Mouse (Mus musculus) midbrain, embryonic 10.5 days (tissue): ENCODE results near the gene Fam53a. TPM values are rescaled to one million over a fixed set of nuclear protein-coding genes. Genes with fewer than 3 reads are reported as not detected.

Experiments
- DNase-seq: peaks from one replicate; pipeline ENCODE4 v3.0.0-alpha.2; 2017; ENCODE audit warnings: low spot score
- H3K27ac ChIP-seq: fragments of 300-500 bp; sonication (generic); replicated peaks from 2 replicates; pipeline ENCODE4 v1.5.1; 2016; ENCODE audit warnings: mild to moderate bottlenecking
- H3K27me3 ChIP-seq: fragments of 300-500 bp; sonication (generic); 2 replicates; pipeline ENCODE4 v1.6.1; 2016; ENCODE audit warnings: low read depth, mild to moderate bottlenecking; ENCODE audit not compliant: poor library complexity, severe bottlenecking
- H3K36me3 ChIP-seq: fragments of 300-500 bp; sonication (generic); 2 replicates; pipeline ENCODE4 v1.6.1; 2016; ENCODE audit warnings: mild to moderate bottlenecking, moderate library complexity
- H3K4me1 ChIP-seq: fragments of 300-500 bp; sonication (generic); 2 replicates; pipeline ENCODE4 v1.6.1; 2016
- H3K4me3 ChIP-seq: fragments of 300-500 bp; sonication (generic); 2 replicates; pipeline ENCODE4 v1.5.1; 2016; ENCODE audit warnings: mild to moderate bottlenecking, moderate library complexity
- H3K9me3 ChIP-seq: fragments of 300-500 bp; sonication (generic); replicated peaks from 2 replicates; pipeline ENCODE4 v1.6.1; 2016; ENCODE audit warnings: mild to moderate bottlenecking
- WGBS: fragments of 180-500 bp; shearing (Covaris S2); methylation state at CpG from one replicate; pipeline ENCODE4 v1.1.7; 2016; 5-methylcytosine and 5-hydroxymethylcytosine counted together
- polyA plus RNA-seq: library from polyadenylated mRNA; unstranded; fragments of >200 nt; fragmentation: Nextera tagmentation; extraction: Ambion mirVana; gene quantifications from 2 replicates; pipeline ENCODE4 v1.2.1, GENCODE M21; 2016

Gene Fam53a
- polyA plus RNA-seq, 1 experiment from 2014 or later, result 70.4 TPM

DNA sequence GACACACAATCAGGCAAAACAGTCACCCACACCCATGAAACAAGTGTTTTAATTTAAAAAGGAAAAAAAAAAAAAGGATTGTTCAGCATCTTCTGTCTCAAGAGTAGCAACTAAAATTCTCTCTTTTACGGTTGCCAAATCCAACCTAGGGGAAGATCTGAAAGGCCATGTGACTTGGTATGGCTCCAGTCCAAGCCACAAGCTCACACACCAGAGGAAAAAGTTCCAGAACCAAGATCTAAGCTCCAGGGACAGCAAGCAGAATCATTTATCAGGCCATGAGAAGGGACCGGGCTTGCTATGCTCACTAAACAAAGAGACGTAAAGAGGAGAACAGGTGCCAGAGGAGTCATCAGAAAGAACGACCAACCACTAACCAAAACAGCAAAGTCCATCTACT, 1.5 kb downstream of the Fam53a start:
- Histone ChIP-seq H3K4me1 (peaks cover 33% of the 10 kb centered on the region), H3K9me3 (no peaks in the 10 kb centered on the region), H3K27me3 (no peaks in the 10 kb centered on the region), H3K4me3 (peak overlapping the region; percentile 91), H3K36me3 (peaks cover 13% of the 10 kb centered on the region), H3K27ac (0 out of 2 replicates have a peak overlapping the region, but pooled peaks have one; percentile 92)
- no peak for DNase-seq
- WGBS, result 63% methylated on average over 4 of the region's 4 CpGs

DNA sequence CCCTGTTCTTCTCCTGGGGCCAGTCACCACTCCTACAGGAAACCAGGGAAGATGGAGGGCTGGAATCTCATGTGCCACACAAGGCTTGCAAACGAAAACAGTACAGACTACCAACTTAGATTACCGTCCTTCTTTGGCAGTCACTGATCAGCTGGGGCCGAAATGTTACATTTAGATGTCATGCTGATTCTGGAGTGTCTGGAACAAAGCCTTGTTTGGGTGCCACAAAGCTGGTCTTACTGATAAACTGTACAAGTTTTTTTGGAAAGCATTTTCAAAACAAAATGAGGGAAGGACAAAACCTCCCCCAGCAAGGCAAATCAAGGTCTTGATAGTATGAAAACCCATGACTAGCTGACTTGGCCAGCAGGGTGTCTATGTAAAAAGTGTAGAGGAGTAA, 5.7 kb downstream of the Fam53a start:
- no peak overlapping the region for H3K4me3 ChIP-seq
- peaks cover 18% of the 10 kb centered on the region for H3K4me1 ChIP-seq
- no peak for DNase-seq
- no peak overlapping the region for H3K27ac ChIP-seq
- WGBS, result 85% methylated on average over 3 of the region's 3 CpGs
- peaks cover 24% of the 10 kb centered on the region for H3K36me3 ChIP-seq
- H3K9me3 ChIP-seq, result no peaks in the 10 kb centered on the region
- no peaks in the 10 kb centered on the region for H3K27me3 ChIP-seq

DNA sequence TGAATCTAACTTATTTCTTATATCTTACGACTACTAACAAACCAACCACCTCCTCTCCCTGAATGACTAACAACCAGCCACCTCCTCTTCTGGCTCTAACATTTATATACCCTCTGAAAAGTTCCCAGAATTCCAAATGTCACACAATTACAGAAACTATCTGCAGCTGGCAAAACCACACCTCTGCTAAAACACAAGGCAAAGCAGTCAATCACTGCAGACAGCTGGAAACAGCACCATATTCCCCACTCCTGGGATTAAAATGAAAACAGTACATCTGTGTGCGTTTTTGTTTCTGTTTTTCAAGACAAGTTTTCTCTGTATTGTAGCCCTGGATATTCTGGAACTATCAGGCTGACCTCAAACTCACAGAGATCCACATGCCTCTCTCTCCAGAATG, 6.8 kb downstream of the Fam53a start:
- Histone ChIP-seq H3K4me3 (no peak overlapping the region), H3K4me1 (peaks cover 8% of the 10 kb centered on the region), H3K27ac (no peak overlapping the region), H3K36me3 (peaks cover 24% of the 10 kb centered on the region), H3K9me3 (no peaks in the 10 kb centered on the region), H3K27me3 (no peaks in the 10 kb centered on the region)
- no peak for DNase-seq
- 95% methylated on average over 2 of the region's 2 CpGs for WGBS

DNA sequence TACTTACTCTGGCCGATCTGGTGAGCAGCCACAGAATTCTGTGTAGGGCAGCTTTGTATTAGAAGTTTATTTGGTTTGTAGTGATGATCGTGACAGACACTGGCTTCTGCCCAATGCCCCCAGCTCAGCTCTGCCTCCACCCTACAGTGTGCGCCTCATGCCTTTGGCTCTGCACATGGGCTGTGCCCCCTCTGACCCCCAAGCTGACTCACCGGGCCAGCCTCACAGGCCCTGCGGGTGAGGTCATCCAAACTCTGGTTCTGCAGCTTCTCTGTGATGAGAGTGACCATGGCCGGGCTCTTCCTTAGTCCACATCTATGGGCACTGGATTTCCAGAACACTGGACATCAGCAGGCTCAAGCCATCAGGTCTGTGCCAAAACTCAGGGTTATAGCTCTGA, 15.0 kb downstream of the Fam53a start:
- no peak for DNase-seq
- H3K4me3 ChIP-seq, result no peak overlapping the region
- H3K4me1 ChIP-seq, result no peaks in the 10 kb centered on the region
- H3K27ac ChIP-seq, result no peak overlapping the region
- H3K27me3 ChIP-seq, result no peaks in the 10 kb centered on the region
- WGBS, result 90% methylated on average over 6 of the region's 6 CpGs
- peaks cover 59% of the 10 kb centered on the region for H3K36me3 ChIP-seq
- no peaks in the 10 kb centered on the region for H3K9me3 ChIP-seq

DNA sequence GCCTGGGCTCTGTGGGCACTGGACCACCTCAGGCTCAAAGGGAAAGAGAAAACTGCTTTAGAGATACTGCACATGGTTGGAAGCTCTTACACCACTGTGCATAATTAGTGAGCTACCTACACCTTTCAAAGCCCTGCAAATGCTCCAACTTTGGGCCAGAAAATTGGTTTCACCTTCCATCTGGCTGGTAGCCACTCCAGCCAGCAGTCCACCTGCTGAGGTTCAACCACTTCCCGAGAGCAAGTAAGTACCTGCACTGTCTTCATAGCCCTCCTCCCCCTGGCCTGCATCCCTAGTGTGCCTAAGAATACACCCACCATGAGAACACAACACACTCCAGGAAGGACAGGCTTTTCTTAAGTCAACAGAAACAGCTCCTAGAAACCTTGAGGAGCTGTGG, 17.6 kb downstream of the Fam53a start:
- DNase-seq, result no peak
- Histone ChIP-seq H3K27ac (no peak overlapping the region), H3K9me3 (no peaks in the 10 kb centered on the region), H3K36me3 (peaks cover 81% of the 10 kb centered on the region), H3K27me3 (no peaks in the 10 kb centered on the region), H3K4me1 (no peaks in the 10 kb centered on the region), H3K4me3 (no peak overlapping the region)
- 100% methylated on average over 1 of the region's 1 CpGs for WGBS

DNA sequence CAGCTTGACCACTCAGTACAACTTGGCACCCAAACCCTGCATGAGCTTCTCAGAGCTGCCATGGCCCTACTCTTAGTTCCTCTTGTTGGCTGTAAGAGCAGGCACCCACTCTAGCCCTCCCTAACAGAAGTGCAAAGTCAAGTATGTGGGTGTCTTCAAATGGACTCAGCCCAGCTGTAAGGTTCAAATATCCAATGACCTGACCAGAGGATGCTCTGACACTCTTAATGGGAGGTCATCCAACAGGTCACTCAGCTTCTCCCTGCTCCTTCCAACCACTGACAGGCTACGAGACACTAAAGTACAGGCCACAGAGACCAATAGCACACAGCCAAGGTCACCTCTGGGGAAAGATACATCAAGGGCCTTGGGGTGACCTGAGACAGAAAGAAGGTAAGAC, 20.2 kb downstream of the Fam53a start:
- 97% methylated on average over 1 of the region's 1 CpGs for WGBS
- Histone ChIP-seq H3K27ac (no peak overlapping the region), H3K9me3 (no peaks in the 10 kb centered on the region), H3K36me3 (peaks cover 94% of the 10 kb centered on the region), H3K4me1 (no peaks in the 10 kb centered on the region), H3K4me3 (no peak overlapping the region), H3K27me3 (no peaks in the 10 kb centered on the region)
- no peak for DNase-seq

DNA sequence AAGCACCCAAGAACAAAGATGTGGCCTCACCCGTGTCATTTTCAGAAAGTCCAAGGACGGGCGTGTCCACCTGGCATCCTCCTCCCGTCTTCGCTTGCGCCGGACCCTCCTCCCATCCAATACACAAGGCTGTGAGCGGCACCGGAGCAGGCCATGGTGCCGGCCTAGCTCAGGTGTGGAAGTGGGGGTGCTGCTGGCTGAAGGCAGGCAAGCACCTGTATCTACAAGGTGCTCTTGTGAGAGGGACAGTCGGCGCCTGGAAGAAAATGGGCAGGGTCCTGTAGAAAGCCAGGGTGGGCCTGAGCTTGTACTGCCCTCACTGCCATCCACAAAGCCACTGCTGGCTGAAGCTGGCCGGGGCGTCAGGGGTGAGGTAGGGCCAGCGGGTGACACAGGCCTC, 22.0 kb downstream of the Fam53a start:
- Histone ChIP-seq H3K4me3 (no peak overlapping the region), H3K27ac (no peak overlapping the region), H3K4me1 (no peaks in the 10 kb centered on the region), H3K27me3 (no peaks in the 10 kb centered on the region), H3K36me3 (peaks cover 89% of the 10 kb centered on the region), H3K9me3 (no peaks in the 10 kb centered on the region)
- WGBS, result 95% methylated on average over 15 of the region's 15 CpGs
- DNase-seq, result no peak

DNA sequence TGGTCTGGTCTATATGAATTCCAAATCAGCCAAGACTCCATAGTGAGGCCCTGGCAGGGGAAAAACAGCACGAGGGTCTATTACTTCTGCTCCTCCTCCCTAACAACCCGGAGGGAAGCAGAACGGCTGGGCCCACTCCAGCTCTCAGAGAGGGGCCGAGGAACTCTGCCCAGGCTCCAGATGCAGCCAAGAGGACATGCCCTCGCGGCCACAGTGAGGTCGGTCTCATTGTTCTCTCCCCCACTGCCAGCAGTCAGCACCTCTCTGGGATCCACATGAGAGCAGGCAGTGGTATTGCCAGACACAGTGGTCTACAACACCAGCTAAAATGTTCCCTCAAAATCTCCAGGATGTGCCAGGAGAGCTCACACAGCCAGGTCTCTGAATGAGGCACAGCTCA, 22.8 kb downstream of the Fam53a start:
- Histone ChIP-seq H3K27me3 (no peaks in the 10 kb centered on the region), H3K4me1 (no peaks in the 10 kb centered on the region), H3K27ac (no peak overlapping the region), H3K4me3 (no peak overlapping the region), H3K9me3 (no peaks in the 10 kb centered on the region), H3K36me3 (peaks cover 89% of the 10 kb centered on the region)
- WGBS, result 88% methylated on average over 7 of the region's 7 CpGs
- DNase-seq, result no peak

DNA sequence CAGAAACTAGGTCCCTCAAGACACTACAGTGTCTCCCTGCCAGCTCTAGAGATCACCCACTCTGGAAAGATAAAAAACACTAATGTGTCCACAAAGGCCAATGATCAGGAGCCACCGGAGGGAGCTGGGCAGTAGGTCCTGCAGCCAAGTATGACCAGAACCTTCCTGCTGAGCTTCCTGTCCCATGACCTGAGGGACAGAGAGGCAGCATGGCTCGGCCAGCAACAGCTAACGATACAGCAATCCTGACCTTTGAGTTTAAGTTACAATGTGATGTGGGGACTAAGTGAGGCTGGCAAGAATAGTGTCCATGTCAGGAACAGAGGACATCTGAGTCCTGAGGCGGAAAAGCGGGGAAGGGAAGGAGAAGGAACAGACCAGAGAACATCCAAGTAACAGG, 24.1 kb downstream of the Fam53a start:
- no peak for DNase-seq
- Histone ChIP-seq H3K27me3 (no peaks in the 10 kb centered on the region), H3K27ac (no peak overlapping the region), H3K36me3 (peaks cover 84% of the 10 kb centered on the region), H3K9me3 (no peaks in the 10 kb centered on the region), H3K4me3 (no peak overlapping the region), H3K4me1 (no peaks in the 10 kb centered on the region)
- WGBS, result 90% methylated on average over 5 of the region's 5 CpGs

DNA sequence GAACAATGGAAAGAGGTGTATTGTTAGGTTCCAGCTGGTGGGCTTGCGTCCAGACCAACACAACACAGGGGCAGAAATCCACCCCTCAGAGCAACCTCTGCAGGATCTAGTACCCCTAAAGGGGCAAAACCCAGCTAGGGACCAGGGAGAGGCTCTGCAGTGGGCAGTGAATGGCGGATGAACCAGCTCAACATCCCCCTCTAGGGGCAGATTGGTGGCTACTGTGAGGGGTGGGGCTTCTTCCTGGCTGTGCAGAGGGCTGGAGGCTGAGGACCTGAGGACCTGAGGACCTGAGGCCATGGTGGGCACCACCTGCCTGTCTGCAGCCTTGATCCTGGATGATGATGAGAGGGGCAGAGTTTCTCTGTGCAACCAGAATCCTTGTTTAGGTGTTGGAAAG, 35.8 kb downstream of the Fam53a start:
- Histone ChIP-seq H3K4me3 (no peak overlapping the region), H3K27ac (no peak overlapping the region), H3K4me1 (no peaks in the 10 kb centered on the region), H3K36me3 (peaks cover 9% of the 10 kb centered on the region), H3K9me3 (no peaks in the 10 kb centered on the region), H3K27me3 (no peaks in the 10 kb centered on the region)
- DNase-seq, result peak; percentile 32
- 31% methylated on average over 2 of the region's 2 CpGs for WGBS

DNA sequence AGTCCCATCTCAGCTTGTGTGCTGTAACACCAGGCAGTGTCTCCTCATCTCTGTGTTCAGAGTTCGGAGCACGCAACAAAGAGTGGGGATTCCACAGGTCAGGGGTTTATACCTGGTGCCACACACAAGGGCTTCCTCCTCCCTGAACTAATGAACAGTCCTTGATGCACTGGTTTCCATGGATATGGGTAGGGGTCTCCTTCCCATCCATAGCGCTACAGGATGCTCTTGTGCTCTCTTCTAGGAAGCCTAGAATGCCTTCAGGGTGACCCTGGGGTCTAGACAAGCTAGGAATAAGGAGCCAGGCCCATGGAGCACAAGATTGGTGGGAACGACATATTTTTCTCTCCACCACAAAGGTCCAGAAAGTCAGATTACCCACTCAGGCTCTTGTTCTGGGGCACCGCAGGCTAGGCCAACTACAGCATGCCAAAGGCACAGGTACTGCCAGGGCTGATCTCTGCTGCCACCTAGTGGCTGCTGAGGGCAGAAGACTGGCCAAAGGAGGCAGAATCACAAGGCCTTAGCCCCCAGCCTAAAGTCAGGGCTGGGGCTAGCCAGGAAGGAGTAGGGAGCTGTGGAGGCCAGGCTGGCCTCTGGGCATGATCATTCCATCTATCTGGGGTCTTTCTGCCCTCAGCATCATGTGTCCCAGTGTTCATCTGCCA, 40.1 kb downstream of the Fam53a start:
- no peak overlapping the region for H3K27ac ChIP-seq
- 66% methylated on average over 5 of the region's 5 CpGs for WGBS
- no peaks in the 10 kb centered on the region for H3K36me3 ChIP-seq
- H3K9me3 ChIP-seq, result no peaks in the 10 kb centered on the region
- no peaks in the 10 kb centered on the region for H3K27me3 ChIP-seq
- no peaks in the 10 kb centered on the region for H3K4me1 ChIP-seq
- no peak overlapping the region for H3K4me3 ChIP-seq
- DNase-seq, result peak; percentile 80

DNA sequence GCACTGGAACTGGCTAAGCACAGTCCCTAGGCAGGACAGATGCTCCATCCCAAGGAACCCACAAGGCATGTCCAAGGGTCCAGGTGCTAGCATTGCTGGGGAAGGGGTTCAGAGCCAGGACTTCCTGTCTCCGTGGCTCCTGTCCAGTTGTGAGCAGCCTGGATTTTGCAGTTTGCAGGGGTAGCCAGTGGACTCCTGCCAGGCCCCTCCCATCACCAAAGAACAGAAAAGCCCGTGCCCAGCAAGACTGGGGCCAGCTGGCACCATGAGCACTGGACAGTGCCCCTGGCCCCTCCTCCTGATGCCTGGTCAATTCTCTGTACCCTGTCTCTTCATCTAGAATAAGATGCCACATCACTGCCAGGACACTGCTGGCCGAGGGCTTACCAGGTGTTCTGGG, 41.4 kb downstream of the Fam53a start:
- H3K4me1 ChIP-seq, result no peaks in the 10 kb centered on the region
- no peaks in the 10 kb centered on the region for H3K9me3 ChIP-seq
- DNase-seq, result no peak
- H3K36me3 ChIP-seq, result no peaks in the 10 kb centered on the region
- no peak overlapping the region for H3K27ac ChIP-seq
- no peak overlapping the region for H3K4me3 ChIP-seq
- WGBS, result 78% methylated on average over 3 of the region's 3 CpGs
- no peaks in the 10 kb centered on the region for H3K27me3 ChIP-seq

DNA sequence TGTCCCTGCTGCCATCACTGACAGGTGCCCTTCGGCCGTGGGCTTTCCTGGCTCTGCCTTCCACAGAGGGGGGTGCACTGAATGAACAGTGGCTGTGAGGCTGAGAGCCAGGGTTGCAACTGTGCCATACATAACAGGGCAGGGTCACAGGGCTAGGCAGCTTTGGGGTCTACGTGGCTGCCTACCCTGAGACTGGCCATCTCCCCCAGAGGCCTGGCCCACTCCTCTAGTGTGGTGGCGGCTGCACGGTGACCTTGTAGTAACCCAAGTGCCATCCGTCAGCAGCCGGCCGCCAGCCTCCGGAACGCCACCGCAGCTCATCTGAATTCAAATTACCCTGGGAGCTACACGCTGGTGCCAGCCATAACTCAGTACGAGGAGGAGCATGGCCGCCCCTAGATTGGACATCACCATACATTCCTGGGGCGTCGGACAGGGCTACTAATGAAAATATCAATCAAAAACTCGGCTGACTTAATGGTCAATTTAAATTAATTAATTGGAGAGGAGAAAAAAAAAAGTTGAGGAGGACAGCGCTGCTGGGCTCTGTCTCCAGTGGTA, 41.9 kb downstream of the Fam53a start:
- WGBS, result 87% methylated on average over 18 of the region's 18 CpGs
- H3K9me3 ChIP-seq, result no peaks in the 10 kb centered on the region
- no peak overlapping the region for H3K27ac ChIP-seq
- no peaks in the 10 kb centered on the region for H3K36me3 ChIP-seq
- H3K27me3 ChIP-seq, result no peaks in the 10 kb centered on the region
- no peak for DNase-seq
- no peaks in the 10 kb centered on the region for H3K4me1 ChIP-seq
- H3K4me3 ChIP-seq, result no peak overlapping the region
